Mouse (Mus musculus): ENCODE measurements around the gene Dnajb4. TPM values are rescaled to one million over a fixed set of nuclear protein-coding genes. Genes with fewer than 3 reads are reported as not detected.
A peak's percentile ranks its signal among the peaks of the same experiment; 100 is the strongest.
"Not testable (repeated sequence)": the region's sequence is repeated elsewhere in the genome, so short reads cannot be mapped to it uniquely, and the experiment has no call there.

Gene Dnajb4
- polyA plus RNA-seq (2014; fragmentation: Nextera tagmentation; extraction: Ambion mirVana): 33.7 and 36.8 TPM in 2 replicates

DNA sequence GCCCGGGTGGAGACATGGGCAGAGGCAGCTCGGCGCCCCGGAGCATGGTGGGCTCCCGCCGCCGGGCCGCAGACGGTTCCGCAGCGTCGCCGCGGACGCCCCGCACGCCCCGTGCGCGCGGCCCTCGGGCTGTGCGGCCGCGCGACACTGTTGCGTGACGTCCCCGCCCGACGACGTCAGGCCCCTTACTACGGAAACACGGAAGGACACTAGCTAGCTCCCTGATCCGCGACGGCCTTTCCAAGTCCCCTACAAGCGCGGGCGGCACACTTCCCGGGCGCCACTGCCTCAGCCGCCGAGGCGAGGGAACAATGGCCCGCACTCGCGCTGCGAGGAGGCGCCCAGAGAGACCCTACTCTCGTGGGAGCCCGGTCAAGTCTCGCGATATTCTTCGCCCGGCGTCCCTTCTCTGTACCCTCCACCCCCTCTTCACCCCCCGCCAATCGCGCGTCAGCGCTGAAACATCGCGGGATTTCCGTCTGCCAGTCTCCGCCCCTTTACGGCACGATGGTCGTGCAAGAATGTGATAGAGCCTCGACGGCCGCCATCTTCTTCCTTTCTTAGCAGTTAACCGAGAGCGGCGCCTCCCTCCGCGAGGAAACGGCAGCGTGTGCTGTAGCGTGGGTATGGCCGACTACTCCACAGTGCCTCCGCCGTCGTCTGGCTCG is at the start of gene Dnajb4, which contains the start of gene Fubp1:
Gene Dnajb4, minus strand, starts transcription at position 336 of the 668 bp plus-strand sequence.
Gene Fubp1, plus strand, starts transcription at position 456 of the 668 bp plus-strand sequence.
- peak within 1 kb of the TSS; percentile 83 for H3K4me2 ChIP-seq
- under 1% methylated on average over 84 of the region's 85 CpGs for WGBS
- peak within 1 kb of the TSS; percentile 100 for H3K9ac ChIP-seq
- TF ChIP-seq CTCF (IDR thresholded peaks at IDR 0.05; ENCODE audit: low read depth): no peak
- H3K4me1 ChIP-seq (ENCODE audit: insufficient read depth): peaks cover 6% of the 10 kb centered on the region; the same call in 1 of the 2 replicates
- H3K9me3 ChIP-seq (ENCODE audit: low read depth, low read length): no peaks in the 10 kb centered on the region
- peak within 1 kb of the TSS; percentile 100 for H3K27ac ChIP-seq (ENCODE audit: low read depth)
- peaks cover 5% of the 10 kb centered on the region; the same call in 1 of the 2 replicates for H3K36me3 ChIP-seq (ENCODE audit: insufficient read depth)
- DNase-seq: peak; percentile 100
- peak within 1 kb of the TSS; percentile 99 for H3K4me3 ChIP-seq (ENCODE audit: low read depth, low read length)
- ATAC-seq (ENCODE audit: insufficient read depth): peak; percentile 97
- no peaks in the 10 kb centered on the region for H3K27me3 ChIP-seq (ENCODE audit: insufficient read depth, low read length)

DNA sequence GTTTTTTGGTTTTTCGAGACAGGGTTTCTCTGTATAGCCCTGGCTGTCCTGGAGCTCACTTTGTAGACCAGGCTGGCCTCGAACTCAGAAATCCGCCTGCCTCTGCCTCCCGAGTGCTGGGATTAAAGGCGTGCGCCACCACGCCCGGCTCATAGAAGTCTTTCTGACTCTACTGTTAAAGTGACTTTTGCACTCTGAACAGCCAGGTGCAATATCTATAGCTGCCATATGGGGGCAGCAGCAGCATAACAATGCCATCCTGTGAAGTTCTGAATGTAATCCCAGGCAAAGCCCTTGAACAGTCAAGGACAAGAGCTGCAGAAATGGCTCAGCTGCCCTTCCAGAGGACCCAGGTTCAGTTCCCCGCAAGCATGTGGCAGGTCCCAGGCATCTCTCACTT is 49.3 kb upstream of the Dnajb4 start:
- not testable (repeated sequence) for H3K4me1 ChIP-seq (ENCODE audit: insufficient read depth)
- ATAC-seq (ENCODE audit: insufficient read depth): peak; percentile 66

DNA sequence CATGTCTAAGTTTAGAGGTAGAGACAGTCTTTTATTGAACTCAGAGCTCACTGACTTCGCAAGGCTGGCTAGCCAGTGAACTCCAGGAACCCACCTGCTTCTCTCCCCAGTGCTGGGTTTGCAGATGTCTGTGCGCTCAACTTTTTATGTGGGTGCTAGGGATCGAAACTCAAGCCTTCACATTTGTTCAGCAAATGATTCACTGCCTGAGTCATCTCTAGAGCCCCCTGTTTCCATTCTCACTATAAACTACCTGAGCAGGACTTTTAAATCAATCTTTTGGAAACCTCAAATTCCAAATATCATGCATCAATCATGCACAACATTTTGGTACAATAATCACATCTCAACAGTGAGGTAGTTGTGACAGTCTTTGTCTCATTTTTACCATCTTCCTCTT is 47.4 kb upstream of the Dnajb4 start:
- H3K36me3 ChIP-seq (ENCODE audit: insufficient read depth): peaks cover 16% of the 10 kb centered on the region; the same call in 1 of the 2 replicates
- H3K4me1 ChIP-seq (ENCODE audit: insufficient read depth): peaks cover 3% of the 10 kb centered on the region; the same call in 1 of the 2 replicates
- H3K9me3 ChIP-seq (ENCODE audit: low read depth, low read length): no peaks in the 10 kb centered on the region
- H3K27ac ChIP-seq (ENCODE audit: low read depth): no peak overlapping the region
- no peak overlapping the region for H3K4me3 ChIP-seq (ENCODE audit: low read depth, low read length)
- DNase-seq (no peak), ATAC-seq (ENCODE audit: insufficient read depth) (no peak)
- H3K27me3 ChIP-seq (ENCODE audit: insufficient read depth, low read length): no peaks in the 10 kb centered on the region
- no peak overlapping the region for H3K4me2 ChIP-seq
- WGBS: 88% methylated on average over 3 of the region's 3 CpGs
- TF ChIP-seq CTCF (IDR thresholded peaks at IDR 0.05; ENCODE audit: low read depth): no peak
- H3K9ac ChIP-seq: no peak overlapping the region

More for the DNA sequence above, 49.3 kb upstream of the Dnajb4 start:
- peak; percentile 94 for DNase-seq
- TF ChIP-seq CTCF (IDR thresholded peaks at IDR 0.05; ENCODE audit: low read depth): peak; percentile 91
- H3K27ac ChIP-seq (ENCODE audit: low read depth); H3K9ac ChIP-seq; H3K36me3 ChIP-seq (ENCODE audit: insufficient read depth); H3K4me2 ChIP-seq; H3K27me3 ChIP-seq (ENCODE audit: insufficient read depth, low read length); H3K9me3 ChIP-seq (ENCODE audit: low read depth, low read length); H3K4me3 ChIP-seq (ENCODE audit: low read depth, low read length): not testable (repeated sequence)
- 40% methylated on average over 7 of the region's 9 CpGs for WGBS

DNA sequence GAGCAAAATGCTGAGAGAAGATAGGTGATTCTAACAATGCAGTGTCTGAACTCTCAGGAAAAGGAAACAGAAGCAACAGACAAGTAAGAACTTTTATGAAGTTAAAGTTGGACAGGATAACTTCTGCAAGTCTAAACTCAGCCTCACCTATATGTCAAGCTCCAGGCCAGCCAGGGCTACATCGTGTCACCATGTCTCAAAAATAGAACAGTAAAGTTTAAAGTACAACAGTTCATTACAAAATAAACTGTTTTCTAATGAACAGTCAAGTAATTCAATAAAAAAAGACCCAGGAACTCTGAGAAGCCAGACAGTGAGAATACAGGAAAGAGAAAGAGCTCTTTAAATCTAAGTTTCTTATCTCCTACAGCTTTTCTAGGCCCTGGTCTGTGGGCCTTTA is 40.4 kb upstream of the Dnajb4 start:
- DNase-seq (no peak), ATAC-seq (ENCODE audit: insufficient read depth) (no peak)
- no peak for TF ChIP-seq CTCF (IDR thresholded peaks at IDR 0.05; ENCODE audit: low read depth)
- H3K36me3 ChIP-seq (ENCODE audit: insufficient read depth): peaks cover 42% of the 10 kb centered on the region
- H3K4me1 ChIP-seq (ENCODE audit: insufficient read depth): no peaks in the 10 kb centered on the region
- H3K9ac ChIP-seq: no peak overlapping the region
- 90% methylated on average over 1 of the region's 1 CpGs for WGBS
- H3K27ac ChIP-seq (ENCODE audit: low read depth): no peak overlapping the region
- H3K27me3 ChIP-seq (ENCODE audit: insufficient read depth, low read length): no peaks in the 10 kb centered on the region
- no peak overlapping the region for H3K4me2 ChIP-seq
- no peaks in the 10 kb centered on the region for H3K9me3 ChIP-seq (ENCODE audit: low read depth, low read length)
- no peak overlapping the region for H3K4me3 ChIP-seq (ENCODE audit: low read depth, low read length)

DNA sequence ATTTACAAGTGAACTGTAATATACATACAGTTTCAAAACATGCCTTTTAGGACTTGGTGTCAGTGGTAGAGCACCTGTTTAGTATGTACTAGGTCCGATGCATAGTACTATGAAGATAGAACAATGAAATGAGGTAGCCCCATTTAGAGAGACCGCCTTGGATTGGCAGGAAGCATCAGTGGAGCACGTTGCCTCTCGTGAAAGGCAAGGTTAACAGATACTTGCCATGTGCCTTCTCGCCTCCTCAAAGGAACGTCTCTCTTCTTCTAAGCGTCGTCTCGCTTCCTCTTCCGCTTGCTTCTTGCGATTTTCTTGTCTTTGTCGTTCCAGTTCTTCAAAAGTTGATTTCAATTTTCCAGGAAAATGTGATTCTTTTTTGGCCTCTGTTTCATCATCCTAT is 37.6 kb upstream of the Dnajb4 start:
- H3K4me3 ChIP-seq (ENCODE audit: low read depth, low read length): no peak overlapping the region
- no peak for TF ChIP-seq CTCF (IDR thresholded peaks at IDR 0.05; ENCODE audit: low read depth)
- H3K36me3 ChIP-seq (ENCODE audit: insufficient read depth): peaks cover 46% of the 10 kb centered on the region
- WGBS: 83% methylated on average over 12 of the region's 12 CpGs
- H3K27ac ChIP-seq (ENCODE audit: low read depth): no peak overlapping the region
- no peaks in the 10 kb centered on the region for H3K27me3 ChIP-seq (ENCODE audit: insufficient read depth, low read length)
- H3K9me3 ChIP-seq (ENCODE audit: low read depth, low read length): no peaks in the 10 kb centered on the region
- H3K4me2 ChIP-seq: no peak overlapping the region
- ATAC-seq (ENCODE audit: insufficient read depth) (no peak), DNase-seq (no peak)
- no peaks in the 10 kb centered on the region for H3K4me1 ChIP-seq (ENCODE audit: insufficient read depth)
- H3K9ac ChIP-seq: no peak overlapping the region

DNA sequence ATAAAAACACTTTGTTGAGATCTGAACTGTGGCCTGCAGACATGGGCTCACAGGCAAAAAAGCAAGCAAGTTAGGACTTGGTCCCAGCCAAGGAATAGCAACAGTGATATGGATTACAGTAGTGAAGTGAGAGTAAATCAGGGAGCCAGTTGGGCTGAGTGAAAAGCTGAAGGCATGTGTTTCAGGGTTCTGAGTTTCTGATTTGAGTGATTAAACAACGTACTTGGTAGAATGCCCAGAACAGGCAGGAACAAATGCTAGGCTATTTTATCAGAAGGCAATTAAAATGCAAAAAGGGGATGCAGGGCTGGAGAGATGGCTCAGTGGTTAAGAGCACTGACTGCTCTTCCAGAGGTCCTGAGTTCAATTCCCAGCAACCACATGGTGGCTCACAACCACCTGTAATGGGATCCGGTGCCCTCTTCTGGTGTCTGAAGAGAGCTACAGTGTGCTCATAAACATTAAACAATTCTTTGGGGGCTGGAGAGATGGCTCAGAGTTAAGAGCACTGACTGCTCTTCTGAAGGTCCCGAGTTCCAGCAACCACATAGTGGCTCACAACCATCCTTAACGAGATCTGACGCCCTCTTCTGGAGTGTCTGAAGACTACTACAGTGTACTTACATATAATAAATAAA is 35.3 kb upstream of the Dnajb4 start:
- no peak for TF ChIP-seq CTCF (IDR thresholded peaks at IDR 0.05; ENCODE audit: low read depth)
- H3K27ac ChIP-seq (ENCODE audit: low read depth): no peak overlapping the region
- ATAC-seq (ENCODE audit: insufficient read depth) (no peak), DNase-seq (peak; percentile 51)
- H3K4me1 ChIP-seq (ENCODE audit: insufficient read depth): no peaks in the 10 kb centered on the region
- H3K27me3 ChIP-seq (ENCODE audit: insufficient read depth, low read length): no peaks in the 10 kb centered on the region
- H3K4me3 ChIP-seq (ENCODE audit: low read depth, low read length): no peak overlapping the region
- WGBS: 74% methylated on average over 5 of the region's 5 CpGs
- peaks cover 51% of the 10 kb centered on the region for H3K36me3 ChIP-seq (ENCODE audit: insufficient read depth)
- no peak overlapping the region for H3K9ac ChIP-seq
- H3K4me2 ChIP-seq: no peak overlapping the region
- no peaks in the 10 kb centered on the region for H3K9me3 ChIP-seq (ENCODE audit: low read depth, low read length)

DNA sequence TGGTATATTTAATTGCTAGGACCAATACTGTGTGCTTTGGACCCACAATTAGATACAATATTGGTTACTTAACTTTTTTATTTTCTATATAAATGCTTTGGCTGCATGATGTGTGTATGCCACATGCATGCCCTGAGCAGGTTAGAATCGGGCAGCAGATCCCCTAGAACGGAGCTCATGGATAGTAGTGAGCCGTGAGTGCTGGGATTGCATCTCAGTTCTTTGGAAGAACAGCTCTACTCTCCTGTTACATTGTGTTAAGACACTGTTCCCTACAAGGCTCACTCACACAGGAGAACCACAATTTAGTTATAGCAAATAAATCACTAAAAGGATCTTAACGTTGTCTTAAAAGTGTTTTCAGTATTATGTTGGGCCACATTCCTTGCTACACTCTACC is 33.2 kb upstream of the Dnajb4 start:
- H3K4me1 ChIP-seq (ENCODE audit: insufficient read depth): no peaks in the 10 kb centered on the region

More for the DNA sequence above, 33.2 kb upstream of the Dnajb4 start:
- Histone ChIP-seq H3K4me3 (ENCODE audit: low read depth, low read length) (no peak overlapping the region), H3K9ac (no peak overlapping the region), H3K36me3 (ENCODE audit: insufficient read depth) (peaks cover 51% of the 10 kb centered on the region), H3K27me3 (ENCODE audit: insufficient read depth, low read length) (no peaks in the 10 kb centered on the region), H3K27ac (ENCODE audit: low read depth) (no peak overlapping the region), H3K9me3 (ENCODE audit: low read depth, low read length) (no peaks in the 10 kb centered on the region), H3K4me2 (no peak overlapping the region)
- DNase-seq (no peak), ATAC-seq (ENCODE audit: insufficient read depth) (no peak)
- no peak for TF ChIP-seq CTCF (IDR thresholded peaks at IDR 0.05; ENCODE audit: low read depth)
- WGBS: 66% methylated on average over 4 of the region's 4 CpGs
